Mouse (Mus musculus) lung, embryonic 15.5 days (tissue): Measurements from ENCODE around the gene Efnb2. TPM values are rescaled to one million over a fixed set of nuclear protein-coding genes. Genes with fewer than 3 reads are reported as not detected.

ENCODE experiments used
- ATAC-seq: fragments of 200-750 bp; cut with Nextera tagmentation; 2 replicates; pipeline ENCODE4 v1.8.0; 2017; ENCODE audit warnings: moderate number of reproducible peaks, borderline replicate concordance; ENCODE audit not compliant: low FRiP score, low TSS enrichment; ENCODE audit errors: extremely low read depth
- H3K27ac ChIP-seq: fragments of 300-500 bp; sonication (generic); 2 replicates; pipeline ENCODE4 v1.5.1; 2015; ENCODE audit warnings: moderate library complexity, mild to moderate bottlenecking, inconsistent platforms
- H3K27me3 ChIP-seq: fragments of 300-500 bp; sonication (generic); 2 replicates; pipeline ENCODE4 v1.6.1; 2015; ENCODE audit warnings: inconsistent platforms
- H3K36me3 ChIP-seq: fragments of 300-500 bp; sonication (generic); 2 replicates; pipeline ENCODE4 v1.6.1; 2015; ENCODE audit warnings: inconsistent platforms
- H3K4me1 ChIP-seq: fragments of 300-500 bp; sonication (generic); 2 replicates; pipeline ENCODE4 v1.6.1; 2015; ENCODE audit warnings: inconsistent platforms
- H3K4me2 ChIP-seq: fragments of 300-500 bp; sonication (generic); 2 replicates; pipeline ENCODE4 v1.6.1; 2015; ENCODE audit warnings: inconsistent platforms, mild to moderate bottlenecking, moderate library complexity
- H3K4me3 ChIP-seq: fragments of 300-500 bp; sonication (generic); 2 replicates; pipeline ENCODE4 v1.5.1; 2015; ENCODE audit warnings: mild to moderate bottlenecking, inconsistent platforms
- H3K9ac ChIP-seq: fragments of 300-500 bp; sonication (generic); 2 replicates; pipeline ENCODE4 v1.6.1; 2015; ENCODE audit warnings: inconsistent platforms
- H3K9me3 ChIP-seq: fragments of 300-500 bp; sonication (generic); 2 replicates; pipeline ENCODE4 v1.6.1; 2016; ENCODE audit warnings: inconsistent platforms
- WGBS: fragments of 180-500 bp; shearing (Covaris S2); methylation state at CpG from one replicate; pipeline ENCODE4 v1.1.7; 2015; 5-methylcytosine and 5-hydroxymethylcytosine counted together
- polyA plus RNA-seq: library from polyadenylated mRNA; unstranded; fragments of >200 nt; fragmentation: Nextera tagmentation; extraction: Ambion mirVana; gene quantifications from 2 replicates; pipeline ENCODE4 v1.2.1, GENCODE M21; 2015

Gene Efnb2
- polyA plus RNA-seq, 1 experiment from 2014 or later, result 25.7 TPM

- Histone ChIP-seq H3K4me1 (peaks cover 78% of the 10 kb centered on the region), H3K27ac (no peak overlapping the region), H3K36me3 (no peaks in the 10 kb centered on the region), H3K4me3 (no peak overlapping the region), H3K9me3 (no peaks in the 10 kb centered on the region), H3K27me3 (no peaks in the 10 kb centered on the region), H3K4me2 (peak overlapping the region; percentile 11; the same call in 1 of the 2 replicates), H3K9ac (no peak overlapping the region)
- 44% methylated on average over 5 of the region's 5 CpGs for WGBS
- ATAC-seq, result no peak
These were observed 7.7 kb downstream of the Efnb2 start for GRCm38 (mm10) chr8:8653343-8653742.

GRCm38 (mm10) chr8:8652388-8652787 lies 8.7 kb downstream of the Efnb2 start:
- Histone ChIP-seq H3K4me3 (no peak overlapping the region), H3K9me3 (no peaks in the 10 kb centered on the region), H3K27me3 (no peaks in the 10 kb centered on the region), H3K9ac (no peak overlapping the region), H3K4me2 (no peak overlapping the region), H3K36me3 (no peaks in the 10 kb centered on the region), H3K27ac (no peak overlapping the region), H3K4me1 (peaks cover 73% of the 10 kb centered on the region)
- 78% methylated on average over 4 of the region's 4 CpGs for WGBS
- ATAC-seq, result no peak

DNA sequence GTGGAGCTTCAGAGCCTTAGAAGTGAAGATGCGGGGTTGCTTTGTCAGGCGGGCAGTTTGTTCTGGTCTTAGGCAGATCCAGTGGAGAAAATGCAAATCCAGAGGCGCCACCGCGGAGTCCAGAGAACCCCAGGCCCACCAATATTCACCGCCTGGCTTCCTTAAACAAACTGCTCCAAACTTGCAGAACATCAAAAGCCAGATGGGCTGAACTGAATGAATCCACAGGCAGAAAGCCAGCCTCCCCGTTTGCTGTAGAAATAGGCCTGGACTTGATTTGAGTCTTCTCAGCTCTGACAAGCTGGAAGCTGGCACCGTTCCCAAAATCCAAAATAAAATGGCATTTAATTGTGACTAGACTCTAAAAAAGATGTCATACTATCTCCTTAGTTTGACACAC lies 11.1 kb downstream of the Efnb2 start:
- no peaks in the 10 kb centered on the region for H3K9me3 ChIP-seq
- H3K4me1 ChIP-seq, result peaks cover 55% of the 10 kb centered on the region
- no peaks in the 10 kb centered on the region for H3K36me3 ChIP-seq
- no peaks in the 10 kb centered on the region for H3K27me3 ChIP-seq
- no peak overlapping the region for H3K9ac ChIP-seq
- 38% methylated on average over 8 of the region's 8 CpGs for WGBS
- no peak overlapping the region for H3K4me2 ChIP-seq
- H3K4me3 ChIP-seq, result no peak overlapping the region
- H3K27ac ChIP-seq, result peak overlapping the region; percentile 53
- ATAC-seq, result peak; percentile 47; the same call in 1 of the 2 replicates

DNA sequence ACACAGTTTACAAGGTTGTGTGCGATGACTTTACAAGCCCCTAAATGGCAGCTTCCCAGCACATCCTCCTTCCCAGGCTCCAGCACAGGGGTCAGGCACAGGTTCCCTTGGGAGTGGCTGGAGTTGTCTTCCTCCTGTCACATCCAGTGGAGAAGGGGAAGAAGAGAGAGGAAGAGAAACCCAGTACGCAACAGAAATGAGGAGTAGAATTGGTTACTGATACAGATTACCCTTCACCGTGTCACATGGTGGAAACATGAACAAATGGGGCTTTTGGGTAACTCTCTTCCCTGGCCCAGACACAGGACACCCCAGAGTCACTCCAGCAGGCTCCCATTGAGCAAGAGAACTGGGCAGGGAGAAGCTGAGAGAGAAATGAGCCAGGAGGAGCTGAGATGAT lies 11.5 kb downstream of the Efnb2 start:
- Histone ChIP-seq H3K4me2 (no peak overlapping the region), H3K4me3 (no peak overlapping the region), H3K27ac (peak overlapping the region; percentile 53), H3K9me3 (no peaks in the 10 kb centered on the region), H3K36me3 (no peaks in the 10 kb centered on the region), H3K4me1 (peaks cover 53% of the 10 kb centered on the region), H3K27me3 (no peaks in the 10 kb centered on the region), H3K9ac (no peak overlapping the region)
- ATAC-seq, result peak; percentile 20; the same call in 1 of the 2 replicates
- 69% methylated on average over 3 of the region's 3 CpGs for WGBS

DNA sequence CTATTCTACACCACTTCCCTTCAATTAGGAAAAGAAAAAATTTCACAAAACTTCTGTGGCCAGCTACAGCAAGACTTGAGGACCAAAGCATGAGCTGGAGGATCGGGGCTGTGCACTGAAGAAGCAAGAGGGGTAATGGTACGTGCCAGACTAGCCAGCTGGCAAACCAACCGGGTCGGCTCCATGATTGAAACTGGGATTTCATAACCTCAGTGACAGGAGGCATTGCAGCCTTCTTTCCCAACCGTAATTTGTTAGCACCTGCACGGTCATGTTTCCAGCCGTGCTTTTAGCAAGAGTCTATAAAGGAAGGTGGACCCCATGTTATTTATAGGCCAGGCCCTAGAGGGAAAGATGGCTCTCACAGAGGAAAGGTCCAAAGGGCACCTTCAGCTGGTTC lies 12.4 kb downstream of the Efnb2 start:
- H3K9ac ChIP-seq, result no peak overlapping the region
- no peak for ATAC-seq
- no peak overlapping the region for H3K4me2 ChIP-seq
- no peak overlapping the region for H3K4me3 ChIP-seq
- no peaks in the 10 kb centered on the region for H3K36me3 ChIP-seq
- H3K9me3 ChIP-seq, result no peaks in the 10 kb centered on the region
- no peak overlapping the region for H3K27ac ChIP-seq
- H3K4me1 ChIP-seq, result peaks cover 44% of the 10 kb centered on the region
- WGBS, result 69% methylated on average over 7 of the region's 7 CpGs
- H3K27me3 ChIP-seq, result no peaks in the 10 kb centered on the region

GRCm38 (mm10) chr8:8647824-8648223 lies 13.2 kb downstream of the Efnb2 start:
- Histone ChIP-seq H3K4me2 (no peak overlapping the region), H3K27ac (no peak overlapping the region)

DNA sequence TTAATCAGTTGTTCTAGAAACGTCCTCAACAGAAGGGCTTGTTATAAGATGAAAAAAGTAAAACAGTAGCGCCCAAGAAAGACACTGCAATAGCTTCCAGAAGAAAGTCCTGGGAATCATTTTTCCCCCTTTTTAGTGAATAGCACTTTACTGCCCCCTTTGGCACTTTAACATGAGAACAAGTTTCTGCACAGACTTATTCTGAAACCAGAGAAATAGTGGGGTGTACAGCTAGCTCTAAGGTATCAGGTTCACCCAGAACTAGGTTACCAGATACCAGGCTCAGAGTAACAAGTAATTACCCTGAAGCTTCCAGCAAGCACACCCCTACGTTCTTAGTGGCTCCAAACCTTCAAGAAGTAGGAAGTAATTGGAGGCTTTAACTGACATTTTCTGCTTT lies 13.7 kb downstream of the Efnb2 start:
- Histone ChIP-seq H3K9ac (no peak overlapping the region), H3K4me3 (no peak overlapping the region), H3K27ac (no peak overlapping the region), H3K36me3 (no peaks in the 10 kb centered on the region), H3K27me3 (no peaks in the 10 kb centered on the region), H3K4me1 (peaks cover 34% of the 10 kb centered on the region), H3K4me2 (no peak overlapping the region), H3K9me3 (no peaks in the 10 kb centered on the region)
- WGBS, result 44% methylated on average over 3 of the region's 3 CpGs
- ATAC-seq, result no peak

More at GRCm38 (mm10) chr8:8647824-8648223, 13.2 kb downstream of the Efnb2 start:
- Histone ChIP-seq H3K4me3 (no peak overlapping the region), H3K9me3 (no peaks in the 10 kb centered on the region), H3K27me3 (no peaks in the 10 kb centered on the region), H3K9ac (no peak overlapping the region), H3K36me3 (no peaks in the 10 kb centered on the region), H3K4me1 (peaks cover 36% of the 10 kb centered on the region)
- 0 out of 2 replicates have a peak, but pooled peaks have one; percentile 14 for ATAC-seq
- 61% methylated on average over 7 of the region's 7 CpGs for WGBS

DNA sequence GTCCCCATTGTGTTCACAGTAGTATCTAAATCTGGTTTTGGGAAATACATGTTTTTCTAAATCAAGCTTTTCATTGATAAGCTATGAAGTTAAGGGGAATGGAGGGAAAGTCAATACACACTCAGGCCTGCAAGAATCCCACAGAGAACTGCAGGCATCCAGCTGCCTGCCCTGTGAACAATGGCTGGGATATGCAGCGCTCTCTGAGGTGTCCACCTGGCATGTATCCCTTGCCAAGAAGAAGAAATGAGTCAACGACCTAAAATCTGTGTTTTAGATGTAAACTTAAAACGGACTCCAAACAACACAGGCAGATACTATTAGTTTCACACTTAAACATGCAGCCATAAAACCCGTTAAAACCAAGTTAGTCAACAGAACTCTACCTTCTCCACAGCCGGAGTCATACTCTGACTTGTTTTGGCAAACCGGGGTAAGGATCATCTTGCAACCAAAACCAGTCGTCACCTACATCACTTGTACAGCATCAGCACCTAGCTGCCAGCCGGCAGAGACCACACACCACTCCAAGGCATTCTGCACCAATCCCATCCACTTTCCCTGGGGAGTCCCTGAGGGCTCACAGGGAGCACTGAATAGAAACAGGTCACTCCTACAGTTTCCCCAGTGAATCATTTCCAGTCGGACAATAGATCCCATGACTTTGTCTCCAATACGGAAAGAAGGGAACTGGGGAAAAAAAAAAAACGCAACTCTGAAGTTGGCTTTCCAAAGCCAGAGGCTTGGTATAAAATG lies 16.7 kb downstream of the Efnb2 start:
- Histone ChIP-seq H3K36me3 (peaks cover 3% of the 10 kb centered on the region; the same call in 1 of the 2 replicates), H3K4me3 (no peak overlapping the region), H3K9ac (no peak overlapping the region), H3K9me3 (no peaks in the 10 kb centered on the region), H3K4me1 (peaks cover 12% of the 10 kb centered on the region), H3K4me2 (no peak overlapping the region), H3K27ac (no peak overlapping the region), H3K27me3 (no peaks in the 10 kb centered on the region)
- no peak for ATAC-seq
- WGBS, result 70% methylated on average over 11 of the region's 11 CpGs

- 39% methylated on average over 4 of the region's 4 CpGs for WGBS
- H3K9ac ChIP-seq, result no peak overlapping the region
- H3K4me1 ChIP-seq, result no peaks in the 10 kb centered on the region
- H3K36me3 ChIP-seq, result peaks cover 21% of the 10 kb centered on the region; the same call in 1 of the 2 replicates
- no peaks in the 10 kb centered on the region for H3K9me3 ChIP-seq
- no peaks in the 10 kb centered on the region for H3K27me3 ChIP-seq
- no peak for ATAC-seq
- H3K27ac ChIP-seq, result no peak overlapping the region
- H3K4me2 ChIP-seq, result no peak overlapping the region
- H3K4me3 ChIP-seq, result no peak overlapping the region
These were observed 20.8 kb downstream of the Efnb2 start for GRCm38 (mm10) chr8:8640264-8640588.

DNA sequence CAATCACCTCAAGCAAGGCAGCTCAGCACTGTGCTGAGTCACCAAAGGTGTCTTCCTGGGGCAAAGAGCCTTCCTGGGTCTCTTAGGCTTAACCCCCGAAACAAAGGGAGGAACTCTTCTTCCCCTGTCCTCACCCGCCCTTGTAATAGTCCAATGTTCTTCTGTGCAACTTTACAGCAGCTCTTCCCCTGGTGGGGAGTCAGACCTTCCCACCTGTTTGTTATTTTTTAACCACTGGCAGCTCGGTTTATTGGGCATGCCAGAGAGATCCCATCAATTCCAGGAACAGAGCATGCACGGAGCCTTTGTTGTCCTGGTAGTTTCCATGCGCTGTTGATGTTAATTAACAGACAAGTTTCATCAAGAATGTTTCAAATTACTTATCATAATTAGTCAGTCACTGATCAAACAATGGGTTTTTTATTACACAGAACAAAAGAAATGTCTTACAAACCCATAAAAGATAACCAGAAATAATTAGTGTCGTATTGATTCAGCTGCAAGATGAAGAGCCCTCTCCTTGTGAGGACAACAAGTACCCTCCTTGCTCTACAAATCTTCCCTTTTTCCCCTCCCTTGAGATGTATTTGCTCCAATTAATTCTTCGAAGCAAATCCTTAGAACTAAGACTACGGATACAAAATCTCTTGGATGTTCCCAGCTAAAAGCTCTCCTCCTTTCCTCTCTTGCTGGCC lies 21.3 kb downstream of the Efnb2 start:
- H3K4me1 ChIP-seq, result no peaks in the 10 kb centered on the region
- no peak overlapping the region for H3K4me3 ChIP-seq
- H3K9ac ChIP-seq, result no peak overlapping the region
- no peaks in the 10 kb centered on the region for H3K9me3 ChIP-seq
- peaks cover 21% of the 10 kb centered on the region; the same call in 1 of the 2 replicates for H3K36me3 ChIP-seq
- no peak overlapping the region for H3K27ac ChIP-seq
- no peak for ATAC-seq
- 63% methylated on average over 8 of the region's 8 CpGs for WGBS
- H3K4me2 ChIP-seq, result no peak overlapping the region
- no peaks in the 10 kb centered on the region for H3K27me3 ChIP-seq

- Histone ChIP-seq H3K9me3 (no peaks in the 10 kb centered on the region), H3K36me3 (peaks cover 11% of the 10 kb centered on the region; the same call in 1 of the 2 replicates), H3K9ac (no peak overlapping the region), H3K4me3 (no peak overlapping the region), H3K27ac (no peak overlapping the region), H3K4me2 (no peak overlapping the region), H3K4me1 (peaks cover 8% of the 10 kb centered on the region; the same call in 1 of the 2 replicates), H3K27me3 (no peaks in the 10 kb centered on the region)
- 68% methylated on average over 7 of the region's 7 CpGs for WGBS
- ATAC-seq, result no peak
These were observed 29.6 kb downstream of the Efnb2 start for GRCm38 (mm10) chr8:8631394-8631793.

DNA sequence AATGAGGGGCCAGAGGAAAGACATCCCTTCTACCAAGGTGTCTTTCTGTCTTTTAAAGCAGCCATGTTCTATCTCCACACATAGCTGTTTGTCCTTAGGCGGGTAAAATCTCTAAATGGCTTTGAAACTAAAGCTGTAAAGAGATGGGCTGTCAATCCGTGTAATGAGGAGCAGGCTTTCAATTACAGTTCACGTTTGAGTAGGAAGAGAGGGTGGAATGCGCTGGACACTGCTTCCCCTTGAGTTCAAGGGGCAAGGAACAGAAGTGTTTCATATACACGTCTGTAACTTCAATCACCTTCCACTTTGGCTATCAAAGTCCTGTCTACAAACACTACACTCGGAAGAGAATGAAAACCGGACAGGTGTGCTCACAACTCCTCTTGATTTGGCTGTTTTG lies 37.0 kb downstream of the Efnb2 start:
- ATAC-seq, result no peak
- H3K27ac ChIP-seq, result peak overlapping the region; percentile 32; the same call in 1 of the 2 replicates

More for the DNA sequence above, 37.0 kb downstream of the Efnb2 start:
- Histone ChIP-seq H3K4me1 (peaks cover 19% of the 10 kb centered on the region), H3K36me3 (peaks cover 32% of the 10 kb centered on the region), H3K9me3 (no peaks in the 10 kb centered on the region), H3K27me3 (no peaks in the 10 kb centered on the region), H3K4me3 (no peak overlapping the region), H3K4me2 (no peak overlapping the region), H3K9ac (no peak overlapping the region)
- 15% methylated on average over 7 of the region's 7 CpGs for WGBS
